ENCODE assay signal across 18 mouse cellular contexts in genomic region chr4:13516991-13517390, GRCm38 (mm10).
"Had no signal": no experiment of that assay in that cellular context is flagged by ENCODE, and none has a peak within 500 bp of the region (broad histone marks: within the 10 kb centered on the region; RNA-seq: fewer than 3 reads in every experiment).

No protein-coding gene starts in this region.

- H3K4me3 ChIP-seq: kidney, embryonic 15.5 days; limb, embryonic 10.5 days; limb, embryonic 13.5 days; liver, embryonic 13.5 days had no signal

- H3K4me1 ChIP-seq: kidney, embryonic 15.5 days; limb, embryonic 10.5 days; limb, embryonic 13.5 days; liver, embryonic 13.5 days had no signal

- H3K27ac ChIP-seq: kidney, embryonic 15.5 days; limb, embryonic 10.5 days; limb, embryonic 13.5 days; liver, embryonic 13.5 days; stomach, postnatal 0 days had no signal

- DNase-seq: kidney, adult 8-10 months; kidney, postnatal 14 days; kidney, postnatal 4 days; liver, embryonic 13.5 days; lung, adult 2 months; lung, postnatal 14 days; lung, postnatal 4 days; midbrain, embryonic 14.5 days; right cerebral cortex, adult 18-20 months; right cerebral cortex, postnatal 14 days; right cerebral cortex, postnatal 4 days; thymus, adult 2 months; thymus, postnatal 14 days; thymus, postnatal 4 days had no signal
